Mouse (Mus musculus) ES-Bruce4 (cell line): ENCODE data around the gene Dok3.

Experiments
- CTCF ChIP-seq: IDR thresholded peaks from one replicate; pipeline ENCODE4 v1.8.1; 2011; ENCODE audit warnings: low read depth, low read length
- EP300 ChIP-seq: IDR thresholded peaks from 2 replicates; pipeline ENCODE4 v1.6.1; 2011; ENCODE audit warnings: low read depth, low read length; ENCODE audit not compliant: insufficient read depth
- POLR2A ChIP-seq: IDR thresholded peaks from one replicate; pipeline ENCODE4 v1.8.1; 2011; ENCODE audit warnings: low read length; ENCODE audit not compliant: insufficient read depth

DNA sequence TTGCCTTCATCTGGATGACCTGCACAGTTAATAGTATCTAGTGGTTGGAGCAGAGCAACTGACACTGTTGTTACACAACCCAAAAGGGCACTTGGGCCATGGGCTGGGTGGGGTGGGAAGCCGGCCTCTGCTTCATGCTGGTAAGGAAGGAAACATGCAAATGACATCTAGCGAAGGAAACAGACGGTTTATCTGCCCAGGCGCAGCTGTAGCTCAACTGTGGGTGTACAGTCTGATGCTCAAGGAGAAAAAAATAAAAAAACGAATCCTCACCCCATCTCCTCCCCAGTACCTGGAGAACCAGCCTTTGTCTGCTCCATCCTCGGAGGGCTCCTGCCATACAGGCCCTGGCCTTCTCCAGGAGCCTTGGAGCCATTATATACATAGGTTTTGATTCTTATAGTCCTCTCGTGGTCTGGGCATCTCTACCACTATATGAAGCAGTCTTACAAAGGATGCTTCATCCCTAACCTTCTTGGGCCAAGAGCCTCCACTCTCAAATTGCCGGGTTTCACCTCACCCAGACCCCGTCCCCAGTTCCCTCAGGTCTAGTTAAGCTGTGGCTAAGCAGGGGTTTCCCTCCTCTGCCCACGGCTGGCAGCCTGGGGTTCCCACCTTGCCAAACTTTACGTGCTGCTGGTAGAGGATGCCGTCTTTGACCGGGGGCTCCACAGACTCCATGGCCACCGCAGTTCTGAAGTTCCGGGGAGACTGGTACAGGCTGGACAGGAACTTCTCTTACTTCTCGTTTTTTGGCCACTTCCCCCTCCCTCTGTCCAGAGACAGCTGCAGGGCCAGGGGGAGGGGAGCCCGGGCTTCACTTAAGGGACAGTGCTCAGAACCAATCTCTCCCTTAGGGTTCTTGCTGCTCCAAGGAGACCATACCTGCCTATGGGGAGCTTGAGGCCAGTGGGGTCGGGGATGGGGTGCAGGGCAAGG, 993 bp downstream of the Dok3 start:
- no peak for TF ChIP-seq CTCF
- no peak for TF ChIP-seq POLR2A
- TF ChIP-seq EP300: no peak
